Mouse (Mus musculus) lung, adult 18-20 months (tissue): ENCODE measurements at regions not wholly inside any gene's neighbourhood (a gene's known extent, or its start where the extent isn't known, plus 50 kb on each side); places are given as distances from the start of the nearest gene placed in this dataset.

Experiments used
- DNase-seq, 2 experiments: peaks; one replicate each; pipeline ENCODE4 v3.0.0; 2022; ENCODE audit warnings: mixed read lengths in 2 of 2

DNA sequence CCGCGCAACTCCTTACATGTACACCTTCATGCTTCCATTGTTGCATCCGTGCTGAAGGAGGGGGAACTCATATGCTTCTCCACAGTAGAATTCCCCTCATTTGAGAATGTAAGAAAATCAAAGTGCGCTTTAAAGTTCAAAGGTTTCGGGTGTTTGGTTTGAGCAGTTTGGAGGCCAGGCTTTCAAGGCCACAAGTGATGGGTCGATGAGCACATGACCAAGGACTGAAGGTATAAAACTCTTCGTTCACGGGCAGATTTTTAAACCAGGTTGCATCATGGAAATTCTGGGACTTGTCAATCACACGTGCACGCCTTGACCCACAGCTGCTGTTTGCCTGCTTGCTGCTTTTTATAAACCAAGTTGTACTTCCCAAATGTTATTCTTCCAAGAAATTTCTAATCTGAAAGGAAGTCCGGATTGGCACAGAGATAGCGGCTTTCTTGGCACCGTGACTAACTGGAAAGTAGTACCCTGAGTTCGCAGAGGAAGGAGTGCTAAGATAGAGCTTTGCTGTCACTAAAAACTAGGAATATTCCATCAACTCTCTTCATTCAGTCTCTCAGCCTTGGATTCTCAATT lies 132.7 kb upstream of the Myt1l start:
- peak; percentile 10 to 33 for DNase-seq

DNA sequence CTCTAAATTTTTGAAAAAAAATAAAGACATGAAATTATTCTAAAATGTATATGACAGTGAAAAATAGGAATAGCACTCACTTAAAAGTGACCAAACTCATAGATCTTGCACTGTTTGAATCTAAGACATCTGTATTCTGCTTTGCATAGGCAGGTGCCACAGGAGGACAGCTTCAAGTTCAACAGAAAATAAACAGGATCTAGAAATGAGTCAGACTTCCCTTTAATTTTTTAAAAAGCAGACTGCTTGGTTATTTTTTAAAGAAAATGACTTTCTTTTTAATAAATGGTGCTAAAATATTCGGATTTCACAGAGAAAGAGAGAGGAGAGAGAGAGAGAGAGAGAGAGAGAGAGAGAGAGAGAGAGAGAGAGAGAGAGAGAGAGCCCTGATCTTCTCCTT lies 123.8 kb upstream of the Myt1l start:
- no peak for DNase-seq

DNA sequence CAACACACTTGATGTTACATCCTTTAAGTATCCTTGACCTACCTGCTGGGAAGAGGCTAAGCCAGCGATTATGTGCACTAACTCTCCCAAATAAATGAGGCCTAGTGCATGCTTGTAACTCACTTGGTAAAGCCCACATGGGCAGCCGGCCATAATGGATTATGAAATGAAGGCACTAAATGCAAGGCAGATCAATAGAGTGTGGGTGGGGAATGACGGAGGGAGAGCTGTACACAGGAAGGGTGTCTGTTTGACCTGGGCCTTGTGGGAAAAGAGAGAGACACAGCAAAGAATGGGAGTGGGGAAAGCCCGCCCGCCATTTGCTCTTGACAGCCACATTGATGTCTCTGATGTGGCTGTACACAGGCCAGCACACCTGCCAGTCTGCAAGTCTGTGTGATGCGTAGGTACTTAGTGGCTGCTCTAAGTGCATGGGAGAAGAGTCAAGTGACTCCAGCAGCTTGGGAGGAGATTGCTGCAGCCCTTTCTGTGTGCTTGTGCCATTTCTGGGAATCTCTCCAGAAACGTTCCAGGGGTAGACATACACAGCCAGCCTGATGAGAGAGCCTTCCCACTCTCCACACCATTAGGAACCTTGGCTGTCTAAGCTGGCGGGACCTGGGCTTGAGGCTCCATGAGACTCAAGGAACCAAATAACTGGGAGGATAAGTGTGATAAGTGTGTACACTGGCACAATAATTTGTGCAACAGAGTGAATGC lies 118.7 kb upstream of the Myt1l start:
- DNase-seq, result no peak

DNA sequence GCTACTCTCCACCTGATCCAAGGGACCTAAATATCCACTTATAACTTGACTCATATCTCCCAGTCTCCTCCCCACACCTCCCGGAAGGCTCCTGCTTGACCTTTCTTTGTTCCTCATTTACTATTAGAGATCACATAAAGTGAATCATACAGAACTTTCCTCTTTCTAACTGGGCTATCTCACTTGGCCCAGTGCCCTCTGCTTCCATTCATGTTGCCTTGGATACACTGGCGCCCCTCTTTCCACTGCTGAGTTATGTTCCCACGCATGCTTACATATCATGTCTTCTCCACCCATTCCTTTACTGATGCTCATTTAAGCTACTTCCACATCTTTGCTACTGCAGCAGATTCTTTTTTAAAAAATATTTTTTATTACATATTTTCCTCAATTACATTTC lies 94.2 kb upstream of the Myt1l start:
- no peak for DNase-seq

DNA sequence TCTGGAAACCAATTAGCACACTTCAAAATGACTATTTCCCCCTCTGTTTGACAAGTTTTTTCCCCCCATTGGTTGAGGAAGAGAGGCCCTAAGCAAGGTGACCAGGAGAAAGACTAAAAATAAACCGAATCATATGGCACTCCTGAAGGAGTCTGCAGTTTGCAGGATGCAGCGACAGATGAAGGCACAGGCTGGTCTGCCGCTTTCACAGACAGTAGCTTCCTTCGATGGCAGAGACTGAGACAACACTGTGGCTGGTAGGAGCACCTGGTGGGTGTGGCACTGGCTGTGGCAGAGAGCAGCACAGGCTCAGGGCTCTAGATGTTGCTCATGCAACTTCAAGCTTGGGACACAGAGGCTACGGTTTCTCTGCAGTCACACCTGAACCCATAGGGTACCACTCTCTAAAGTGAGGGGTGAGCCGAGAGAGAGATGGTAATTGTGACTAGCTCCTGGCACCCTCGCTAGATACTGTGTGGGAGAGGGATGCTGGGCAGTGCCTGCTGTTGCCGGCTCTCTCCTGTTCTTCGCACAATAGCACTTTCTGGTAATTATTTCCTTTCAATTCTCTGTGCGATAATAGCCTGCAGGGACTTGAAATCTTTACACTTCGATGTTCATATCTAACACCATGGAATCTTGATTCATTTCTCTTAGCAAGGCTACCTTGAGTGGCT lies 88.7 kb upstream of the Myt1l start:
- no peak for DNase-seq

DNA sequence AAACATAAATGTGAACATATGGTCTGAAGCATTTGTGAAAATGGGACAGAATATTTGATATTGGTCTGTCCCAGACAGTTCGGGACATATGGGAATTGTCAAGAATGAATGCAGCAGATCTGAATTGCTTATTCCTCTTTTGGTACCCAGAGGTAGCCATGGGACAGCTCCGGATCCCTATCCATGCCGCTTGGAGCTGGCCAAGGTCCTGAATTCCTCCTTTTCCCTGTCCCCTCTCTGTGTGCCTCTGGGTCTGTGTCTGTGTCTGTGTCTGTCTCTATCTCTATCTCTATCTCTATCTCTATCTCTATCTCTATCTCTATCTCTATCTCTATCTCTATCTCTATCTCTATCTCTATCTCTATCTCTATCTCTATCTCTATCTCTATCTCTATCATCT lies 63.0 kb upstream of the Myt1l start:
- DNase-seq, result peak in 1 of 2 experiments; percentile 5
